Mouse (Mus musculus) embryonic facial prominence, embryonic 12.5 days (tissue): ENCODE measurements at regions not wholly inside any gene's neighbourhood (a gene's known extent, or its start where the extent isn't known, plus 50 kb on each side); places are given as distances from the start of the nearest gene placed in this dataset. TPM values are rescaled to one million over a fixed set of nuclear protein-coding genes. Genes with fewer than 3 reads are reported as not detected.
A peak's percentile ranks its signal among the peaks of the same experiment; 100 is the strongest.

Experiments used
- ATAC-seq: fragments of 200-750 bp; cut with Nextera tagmentation; 2 replicates; pipeline ENCODE4 v1.8.0; 2017; ENCODE audit not compliant: insufficient number of reproducible peaks, insufficient read depth, low FRiP score, low TSS enrichment
- H3K27ac ChIP-seq: fragments of 300-500 bp; sonication (generic); 2 replicates; pipeline ENCODE4 v1.5.1; 2016; ENCODE audit warnings: mild to moderate bottlenecking
- H3K27me3 ChIP-seq: fragments of 300-500 bp; sonication (generic); 2 replicates; pipeline ENCODE4 v1.6.1; 2016; ENCODE audit warnings: mild to moderate bottlenecking, moderate library complexity
- H3K36me3 ChIP-seq: fragments of 300-500 bp; sonication (generic); 2 replicates; pipeline ENCODE4 v1.6.1; 2016; ENCODE audit warnings: mild to moderate bottlenecking
- H3K4me1 ChIP-seq: fragments of 300-500 bp; sonication (generic); 2 replicates; pipeline ENCODE4 v1.6.1; 2016
- H3K4me2 ChIP-seq: fragments of 300-500 bp; sonication (generic); replicated peaks from 2 replicates; pipeline ENCODE4 v1.6.1; 2016; ENCODE audit warnings: mild to moderate bottlenecking, moderate library complexity
- H3K4me3 ChIP-seq: fragments of 300-500 bp; sonication (generic); 2 replicates; pipeline ENCODE4 v1.5.1; 2016; ENCODE audit warnings: mild to moderate bottlenecking
- H3K9ac ChIP-seq: fragments of 300-500 bp; sonication (generic); 2 replicates; pipeline ENCODE4 v1.6.1; 2016; ENCODE audit warnings: mild to moderate bottlenecking, moderate library complexity
- H3K9me3 ChIP-seq: fragments of 300-500 bp; sonication (generic); 2 replicates; pipeline ENCODE4 v1.6.1; 2016; ENCODE audit warnings: mild to moderate bottlenecking, moderate library complexity
- WGBS: fragments of 180-500 bp; shearing (Covaris S2); methylation state at CpG from one replicate; pipeline ENCODE4 v1.1.7; 2016; 5-methylcytosine and 5-hydroxymethylcytosine counted together
- microRNA counts: library from miRNA; unstranded; fragments of <30 nt; microRNA quantifications from one replicate; lab custom pipeline; 2017
- microRNA-seq: library from miRNA; unstranded; fragments of <30 nt; microRNA quantifications from one replicate; pipeline ENCODE4, GENCODE M21; 2017

DNA sequence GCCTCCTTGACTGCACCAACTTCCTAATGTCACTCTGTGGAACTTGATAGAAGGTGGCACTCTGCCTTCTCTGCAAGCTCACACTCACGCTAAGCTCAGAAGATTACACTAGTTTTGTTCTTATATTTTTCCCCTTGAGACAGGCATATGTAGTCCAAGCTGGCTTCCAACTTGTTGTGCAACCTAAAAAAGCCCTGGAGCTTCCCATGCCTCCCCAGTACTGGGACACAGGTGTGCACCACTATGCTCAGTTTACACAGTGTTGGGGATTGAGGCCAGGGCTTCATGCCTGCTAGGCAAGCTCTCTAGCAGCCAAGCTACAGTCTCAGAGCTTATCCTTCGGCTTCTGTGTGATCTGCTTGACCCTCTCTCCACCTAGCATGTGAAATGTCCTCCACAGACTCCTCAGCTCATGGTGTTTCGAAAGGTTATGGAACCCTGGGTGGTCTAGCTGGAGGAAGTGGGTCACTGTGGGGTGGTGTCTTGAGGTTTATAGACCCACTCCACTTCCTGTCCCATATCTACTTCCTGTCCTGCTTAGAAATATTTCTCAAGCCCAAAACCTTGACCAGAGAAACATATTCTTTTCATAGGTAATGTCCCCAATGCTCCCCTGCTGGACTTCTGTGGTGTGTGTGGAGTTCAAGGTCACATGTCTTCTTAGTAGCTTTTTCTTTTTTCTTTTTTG lies 54.6 kb upstream of the Runx1 start:
- Histone ChIP-seq H3K4me3 (no peak overlapping the region), H3K4me1 (peaks cover 11% of the 10 kb centered on the region), H3K9me3 (no peaks in the 10 kb centered on the region), H3K36me3 (no peaks in the 10 kb centered on the region), H3K4me2 (no peak overlapping the region), H3K9ac (no peak overlapping the region), H3K27me3 (no peaks in the 10 kb centered on the region), H3K27ac (no peak overlapping the region)
- ATAC-seq = no peak
- 85% methylated on average over 3 of the region's 3 CpGs for WGBS

DNA sequence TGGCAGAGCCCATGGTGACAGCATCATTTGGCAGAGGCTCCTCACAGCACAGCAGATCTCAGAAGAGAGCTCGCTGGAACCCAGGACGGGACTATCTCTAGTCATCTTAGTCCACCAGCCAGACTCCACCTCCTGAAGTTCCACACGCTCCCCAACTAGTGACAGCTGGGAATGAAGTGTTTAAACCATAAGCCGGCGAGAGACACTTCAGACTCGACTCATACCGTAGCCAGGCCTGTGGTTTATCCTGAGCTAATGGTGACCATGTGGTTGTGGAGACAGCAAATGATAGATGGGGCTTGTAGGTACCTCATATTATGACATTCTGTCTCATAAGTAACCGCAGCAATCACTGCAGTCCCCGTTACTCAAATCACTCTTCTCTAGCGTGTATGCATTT lies 52.1 kb upstream of the Runx1 start:
- H3K9ac ChIP-seq = no peak overlapping the region
- H3K27ac ChIP-seq = no peak overlapping the region
- no peaks in the 10 kb centered on the region for H3K9me3 ChIP-seq
- 75% methylated on average over 10 of the region's 10 CpGs for WGBS
- H3K4me3 ChIP-seq = no peak overlapping the region
- H3K27me3 ChIP-seq = no peaks in the 10 kb centered on the region
- no peak for ATAC-seq
- no peaks in the 10 kb centered on the region for H3K36me3 ChIP-seq
- no peaks in the 10 kb centered on the region for H3K4me1 ChIP-seq
- H3K4me2 ChIP-seq = no peak overlapping the region

MicroRNA genes in the stretch of these regions (microRNA counts, 519-probe panel; counts per million panel counts)
- microRNA mmu-miR-802 (lab: Ali Mortazavi, UCI) = 460 counts per million, percentile 65 among the panel's probes with 10 or more counts

Small RNA genes lying in the stretch of these regions (microRNA-seq; reads per million reads assigned to microRNA genes)
- gene Gm28003 = not detected
- 1.8 reads per million, percentile 3 among the genes with 10 or more reads in this experiment for gene Mir802
